Mouse (Mus musculus) E14TG2a.4 (cell line): Measurements from ENCODE around the gene Adarb1.

Experiments used
- CTCF ChIP-seq: conservative IDR thresholded peaks from 2 replicates; pipeline ENCODE4 v1.5.1; 2014; ENCODE audit warnings: low read length
- NANOG ChIP-seq: IDR thresholded peaks from 2 replicates; pipeline ENCODE4 v1.6.1; 2014; ENCODE audit warnings: borderline replicate concordance, low read length, mixed read lengths
- POU5F1 ChIP-seq: IDR thresholded peaks from 2 replicates; pipeline ENCODE4 v1.6.1; 2014; ENCODE audit warnings: low read length, borderline replicate concordance

DNA sequence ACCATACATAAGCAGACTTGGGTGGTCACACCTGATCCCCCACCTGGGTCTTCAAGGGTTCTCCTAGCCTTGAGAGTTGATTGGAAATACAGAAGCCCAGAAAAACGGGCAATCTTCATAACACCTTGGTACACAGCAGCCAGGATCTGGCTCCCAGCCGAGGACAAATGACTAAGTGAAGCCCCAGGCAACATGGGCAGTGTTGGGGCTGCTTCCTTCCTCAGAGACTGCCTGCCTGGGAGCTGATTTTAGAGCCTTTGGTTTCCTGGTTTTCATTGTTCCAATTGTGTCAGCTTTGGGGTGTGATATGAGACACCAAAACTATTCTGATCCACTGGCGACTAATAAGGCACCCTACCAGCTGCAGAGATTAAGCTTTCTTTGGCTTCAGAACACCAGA, 20.0 kb downstream of the Adarb1 start:
- TF ChIP-seq CTCF = no peak
- TF ChIP-seq POU5F1 = no peak
- TF ChIP-seq NANOG = no peak
